Comparison of ENCODE assay signal across 8 mouse cellular contexts in the genomic region with DNA sequence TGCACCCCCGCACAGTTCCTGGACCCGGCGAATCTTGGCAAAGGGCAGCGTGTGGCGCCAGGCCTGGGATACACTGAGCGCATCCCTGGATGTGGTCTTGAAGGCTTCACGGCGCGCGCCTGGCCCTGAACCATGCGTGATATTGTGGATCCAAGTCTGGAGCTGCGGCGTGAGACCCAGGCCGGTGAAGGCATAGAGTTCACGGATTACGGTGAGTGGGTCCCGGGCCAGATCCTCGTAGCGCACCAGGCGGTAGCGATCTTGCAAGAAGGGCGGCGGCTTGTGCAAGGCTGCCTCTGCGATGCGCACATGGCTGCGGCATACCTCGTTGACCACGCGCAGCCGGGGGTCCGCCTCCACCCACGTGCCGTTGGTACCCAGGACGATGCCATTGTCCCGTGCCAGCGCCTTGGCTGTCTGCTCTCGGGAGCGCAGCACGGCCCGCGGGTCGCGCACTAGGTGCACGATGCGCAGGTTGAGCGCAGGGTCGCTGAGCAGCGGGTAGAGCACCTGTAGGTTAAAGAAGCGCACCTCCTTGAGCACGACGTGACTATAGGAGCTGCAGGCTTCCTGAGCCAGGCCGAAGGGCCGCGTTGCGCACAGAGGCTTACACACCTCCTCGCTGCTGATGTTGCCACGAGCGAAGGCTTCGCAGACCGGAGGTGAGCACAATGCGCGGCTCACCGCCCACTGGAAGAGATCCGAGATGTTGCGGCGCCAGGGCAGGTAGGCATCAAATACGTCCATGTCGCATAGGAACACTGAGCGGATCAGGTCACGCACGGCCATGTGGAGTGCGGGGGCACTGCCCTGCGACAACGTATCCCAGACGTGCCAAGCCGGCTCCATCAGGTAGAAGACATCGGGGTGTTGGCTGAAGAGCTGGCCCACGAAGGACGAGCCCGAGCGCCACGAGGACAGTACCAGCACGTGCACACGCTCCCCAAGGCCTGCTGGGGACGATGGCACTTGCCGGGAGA. TPM values are rescaled to one million over a fixed set of nuclear protein-coding genes. Genes with fewer than 3 reads are reported as not detected.
DNase-seq lines count a peak whose midpoint lies in the region; ATAC-seq lines count a peak whose summit lies in the region.
"Had no signal": no experiment of that assay in that cellular context is flagged by ENCODE, and none has a peak within 500 bp of the region (broad histone marks: within the 10 kb centered on the region; RNA-seq: fewer than 3 reads in every experiment).

No protein-coding gene starts in this region.

- H3K9me3 ChIP-seq in megakaryocyte, embryonic 14.5 days = peaks cover 33% of the 10 kb centered on the region
- no peaks in the 10 kb centered on the region for H3K9me3 ChIP-seq in embryonic facial prominence, embryonic 11.5 days (replicated peaks; ENCODE audit: control insufficient read depth, low read length)
- no peaks in the 10 kb centered on the region for H3K9me3 ChIP-seq in limb, embryonic 10.5 days (replicated peaks)
- no peaks in the 10 kb centered on the region for H3K9me3 ChIP-seq in stomach, embryonic 16.5 days (replicated peaks; ENCODE audit: control insufficient read depth, low read length)

- DNase-seq in embryonic facial prominence, embryonic 11.5 days (ENCODE audit: low spot score) = no peak
- DNase-seq in limb, embryonic 10.5 days (ENCODE audit: low spot score) = no peak
- no peak for DNase-seq in right cerebral cortex, postnatal 14 days
- no peak for DNase-seq in gastrocnemius, postnatal 25 days

- peaks cover 65% of the 10 kb centered on the region for H3K4me1 ChIP-seq in megakaryocyte, embryonic 14.5 days
- peaks cover 3% of the 10 kb centered on the region for H3K4me1 ChIP-seq in embryonic facial prominence, embryonic 11.5 days (ENCODE audit: control insufficient read depth, insufficient read depth, low read length)
- peaks cover 20% of the 10 kb centered on the region for H3K4me1 ChIP-seq in limb, embryonic 10.5 days
- H3K4me1 ChIP-seq in stomach, embryonic 16.5 days (ENCODE audit: control insufficient read depth, insufficient read depth, low read length) = peaks cover 17% of the 10 kb centered on the region

- 10% methylated on average over 86 of the region's 86 CpGs for WGBS in embryonic facial prominence, embryonic 11.5 days
- WGBS in limb, embryonic 10.5 days = 12% methylated on average over 86 of the region's 86 CpGs
- WGBS in stomach, embryonic 16.5 days = 12% methylated on average over 86 of the region's 86 CpGs

- ATAC-seq in megakaryocyte, adult 5-6 weeks (ENCODE audit: poor library complexity, severe bottlenecking) = no peak
- ATAC-seq in embryonic facial prominence, embryonic 11.5 days (replicated peaks; ENCODE audit: insufficient number of reproducible peaks, low FRiP score, low TSS enrichment, low read depth) = 0 out of 2 replicates have a peak, but pooled peaks have one; percentile 26
- ATAC-seq in stomach, embryonic 16.5 days (ENCODE audit: insufficient read depth, low FRiP score) = no peak

- peaks cover 29% of the 10 kb centered on the region for H3K27me3 ChIP-seq in megakaryocyte, embryonic 14.5 days (replicated peaks)
- peaks cover 27% of the 10 kb centered on the region for H3K27me3 ChIP-seq in embryonic facial prominence, embryonic 11.5 days (ENCODE audit: control insufficient read depth, insufficient read depth, low read length)
- peaks cover 60% of the 10 kb centered on the region for H3K27me3 ChIP-seq in limb, embryonic 10.5 days (ENCODE audit: low read depth, poor library complexity, severe bottlenecking)
- peaks cover 32% of the 10 kb centered on the region for H3K27me3 ChIP-seq in stomach, embryonic 16.5 days (ENCODE audit: control insufficient read depth, insufficient read depth, low read length)

- H3K27ac ChIP-seq in embryonic facial prominence, embryonic 11.5 days (replicated peaks; ENCODE audit: low read depth, low read length) = no peak overlapping the region
- H3K27ac ChIP-seq in limb, embryonic 10.5 days = 0 out of 2 replicates have a peak overlapping the region, but pooled peaks have one; percentile 4
- no peak overlapping the region for H3K27ac ChIP-seq in stomach, embryonic 16.5 days (ENCODE audit: low read length)
- H3K27ac ChIP-seq: liver, embryonic 14.5 days had no signal

- peaks cover 3% of the 10 kb centered on the region for H3K36me3 ChIP-seq in megakaryocyte, embryonic 14.5 days (replicated peaks; ENCODE audit: low read length)
- no peaks in the 10 kb centered on the region for H3K36me3 ChIP-seq in embryonic facial prominence, embryonic 11.5 days (replicated peaks; ENCODE audit: control insufficient read depth, insufficient read depth, low read depth, low read length)
- no peaks in the 10 kb centered on the region for H3K36me3 ChIP-seq in limb, embryonic 10.5 days
- no peaks in the 10 kb centered on the region for H3K36me3 ChIP-seq in stomach, embryonic 16.5 days (ENCODE audit: control insufficient read depth, insufficient read depth, low read length)

- H3K9ac ChIP-seq in embryonic facial prominence, embryonic 11.5 days (replicated peaks; ENCODE audit: low read length) = peak overlapping the region; percentile 32
- H3K9ac ChIP-seq in stomach, embryonic 16.5 days (ENCODE audit: low read length) = no peak overlapping the region
- H3K9ac ChIP-seq: liver, embryonic 14.5 days had no signal

- peak overlapping the region; percentile 85 for H3K4me3 ChIP-seq in megakaryocyte, embryonic 14.5 days (replicated peaks)
- peak overlapping the region; percentile 29 for H3K4me3 ChIP-seq in embryonic facial prominence, embryonic 11.5 days (ENCODE audit: low read depth, low read length)
- H3K4me3 ChIP-seq in limb, embryonic 10.5 days = peak overlapping the region; percentile 40
- peak overlapping the region; percentile 26 for H3K4me3 ChIP-seq in stomach, embryonic 16.5 days (replicated peaks; ENCODE audit: low read length)

- H3K4me2 ChIP-seq in embryonic facial prominence, embryonic 11.5 days (ENCODE audit: low read depth, low read length) = peak overlapping the region; percentile 43
- peak overlapping the region; percentile 45 for H3K4me2 ChIP-seq in stomach, embryonic 16.5 days (ENCODE audit: low read depth, low read length)

RNA-seq across cellular contexts. Expression of a gene that starts 13.7 kb away (rescaled TPM):
- polyA plus RNA-seq in megakaryocyte, embryonic 14.5 days (2012; ENCODE audit: insufficient read depth, low replicate concordance) = not detected in 2 replicates
- 1.6 and 2.9 TPM in 2 replicates for total RNA-seq in megakaryocyte, adult 5-6 weeks (2015)
- 1.4 and 1.8 TPM in 2 replicates for total RNA-seq in megakaryocyte, adult 5-6 weeks (2017)
- polyA plus RNA-seq in embryonic facial prominence, embryonic 11.5 days (2014; fragmentation: Nextera tagmentation; extraction: Ambion mirVana) = 7.7 and 8.2 TPM in 2 replicates
- 7.9 and 8.9 TPM in 2 replicates for polyA plus RNA-seq in limb, embryonic 10.5 days (2016; fragmentation: Nextera tagmentation; extraction: Ambion mirVana)
- 9.5 and 10.6 TPM in 2 replicates for polyA plus RNA-seq in stomach, embryonic 16.5 days (2015; fragmentation: Nextera tagmentation; extraction: Ambion mirVana)
- 1 to 10 TPM; 1.5 to 1.6 TPM for total RNA-seq in gastrocnemius, postnatal 25 days (2021)

RNA-seq across cellular contexts. Expression of a gene that starts 20.0 kb away (rescaled TPM):
- polyA plus RNA-seq in megakaryocyte, embryonic 14.5 days (2012; ENCODE audit: insufficient read depth, low replicate concordance) = not detected in 2 replicates
- total RNA-seq in megakaryocyte, adult 5-6 weeks (2015) = not detected in 2 replicates
- total RNA-seq in megakaryocyte, adult 5-6 weeks (2017) = not detected in 2 replicates
- 1.1 and 2.2 TPM in 2 replicates for polyA plus RNA-seq in embryonic facial prominence, embryonic 11.5 days (2014; fragmentation: Nextera tagmentation; extraction: Ambion mirVana)
- 1.8 and 2.4 TPM in 2 replicates for polyA plus RNA-seq in limb, embryonic 10.5 days (2016; fragmentation: Nextera tagmentation; extraction: Ambion mirVana)
- 1.3 and 1.6 TPM in 2 replicates for polyA plus RNA-seq in stomach, embryonic 16.5 days (2015; fragmentation: Nextera tagmentation; extraction: Ambion mirVana)
- total RNA-seq in gastrocnemius, postnatal 25 days (2021) = under 1 TPM in 1 of 2 experiments, not detected in 1; 0.11 TPM

RNA-seq across cellular contexts. Expression of a gene that starts 36.1 kb away (rescaled TPM):
- 16.9 TPM in 1 of 2 replicates, not detected in the other for polyA plus RNA-seq in megakaryocyte, embryonic 14.5 days (2012; ENCODE audit: insufficient read depth, low replicate concordance)
- 62.8 and 71.2 TPM in 2 replicates for total RNA-seq in megakaryocyte, adult 5-6 weeks (2015)
- 100 TPM in 2 replicates for total RNA-seq in megakaryocyte, adult 5-6 weeks (2017)
- 262 and 278 TPM in 2 replicates for polyA plus RNA-seq in embryonic facial prominence, embryonic 11.5 days (2014; fragmentation: Nextera tagmentation; extraction: Ambion mirVana)
- 230 and 231 TPM in 2 replicates for polyA plus RNA-seq in limb, embryonic 10.5 days (2016; fragmentation: Nextera tagmentation; extraction: Ambion mirVana)
- polyA plus RNA-seq in stomach, embryonic 16.5 days (2015; fragmentation: Nextera tagmentation; extraction: Ambion mirVana) = 179 and 197 TPM in 2 replicates
- total RNA-seq in gastrocnemius, postnatal 25 days (2021) = 10 to 100 TPM; 18.1 to 21.4 TPM

RNA-seq across cellular contexts. Expression of a gene that starts 43.5 kb away (rescaled TPM):
- 1.9 and 2.4 TPM in 2 replicates for polyA plus RNA-seq in megakaryocyte, embryonic 14.5 days (2012; ENCODE audit: insufficient read depth, low replicate concordance)
- not detected in 2 replicates for total RNA-seq in megakaryocyte, adult 5-6 weeks (2015)
- 0.33 TPM in 1 of 2 replicates, not detected in the other for total RNA-seq in megakaryocyte, adult 5-6 weeks (2017)
- polyA plus RNA-seq in embryonic facial prominence, embryonic 11.5 days (2014; fragmentation: Nextera tagmentation; extraction: Ambion mirVana) = 18.6 and 20.0 TPM in 2 replicates
- 18.0 and 24.2 TPM in 2 replicates for polyA plus RNA-seq in limb, embryonic 10.5 days (2016; fragmentation: Nextera tagmentation; extraction: Ambion mirVana)
- 12.9 and 13.0 TPM in 2 replicates for polyA plus RNA-seq in stomach, embryonic 16.5 days (2015; fragmentation: Nextera tagmentation; extraction: Ambion mirVana)
- total RNA-seq in gastrocnemius, postnatal 25 days (2021) = 1 to 10 TPM in 1 of 2 experiments, under 1 TPM in 1; 0.90 to 1.1 TPM

RNA-seq across cellular contexts. Expression of a gene that starts 50.3 kb away (rescaled TPM):
- 9.3 TPM in 1 of 2 replicates, not detected in the other for polyA plus RNA-seq in megakaryocyte, embryonic 14.5 days (2012; ENCODE audit: insufficient read depth, low replicate concordance)
- total RNA-seq in megakaryocyte, adult 5-6 weeks (2015) = 69.8 and 82.1 TPM in 2 replicates
- total RNA-seq in megakaryocyte, adult 5-6 weeks (2017) = 46.0 and 55.7 TPM in 2 replicates
- 222 and 230 TPM in 2 replicates for polyA plus RNA-seq in embryonic facial prominence, embryonic 11.5 days (2014; fragmentation: Nextera tagmentation; extraction: Ambion mirVana)
- 166 and 173 TPM in 2 replicates for polyA plus RNA-seq in limb, embryonic 10.5 days (2016; fragmentation: Nextera tagmentation; extraction: Ambion mirVana)
- polyA plus RNA-seq in stomach, embryonic 16.5 days (2015; fragmentation: Nextera tagmentation; extraction: Ambion mirVana) = 186 and 199 TPM in 2 replicates
- 100 to 1,000 TPM; 105 to 106 TPM for total RNA-seq in gastrocnemius, postnatal 25 days (2021)

Comparison
In these comparisons a context has a peak if more than half of its experiments do, and no peak if none do; other contexts are left out.
1. H3K4me3 ChIP-seq: peak in every context shown above with its lines; median percentile 85 in megakaryocyte, embryonic 14.5 days; 40 in limb, embryonic 10.5 days; 29 in embryonic facial prominence, embryonic 11.5 days; 26 in stomach, embryonic 16.5 days.
2. RNA of a gene that starts 36.1 kb away (polyA plus RNA-seq): 262 to 278 TPM in embryonic facial prominence, embryonic 11.5 days, 230 to 231 TPM in limb, embryonic 10.5 days and 179 to 197 TPM in stomach, embryonic 16.5 days; 16.9 TPM in megakaryocyte, embryonic 14.5 days; every median in the first group is over 10 times any median in the second.